Mouse (Mus musculus) heart, embryonic 15.5 days (tissue): Measurements from ENCODE around the gene Exoc3l2. TPM values are rescaled to one million over a fixed set of nuclear protein-coding genes. Genes with fewer than 3 reads are reported as not detected.

ENCODE experiments used
- ATAC-seq: fragments of 200-750 bp; cut with Nextera tagmentation; replicated peaks from 2 replicates; pipeline ENCODE4 v1.8.0; 2017; ENCODE audit warnings: low read depth, moderate TSS enrichment; ENCODE audit not compliant: insufficient number of reproducible peaks, insufficient read depth, low FRiP score
- H3K27ac ChIP-seq: fragments of 300-500 bp; sonication (generic); 2 replicates; pipeline ENCODE4 v1.5.1; 2015; ENCODE audit warnings: mild to moderate bottlenecking, inconsistent platforms
- H3K27me3 ChIP-seq: fragments of 300-500 bp; sonication (generic); 2 replicates; pipeline ENCODE4 v1.6.1; 2015; ENCODE audit warnings: inconsistent platforms
- H3K36me3 ChIP-seq: fragments of 300-500 bp; sonication (generic); 2 replicates; pipeline ENCODE4 v1.6.1; 2015; ENCODE audit warnings: mild to moderate bottlenecking, inconsistent platforms
- H3K4me1 ChIP-seq: fragments of 300-500 bp; sonication (generic); replicated peaks from 2 replicates; pipeline ENCODE4 v1.6.1; 2015; ENCODE audit warnings: inconsistent platforms
- H3K4me2 ChIP-seq: fragments of 300-500 bp; sonication (generic); 2 replicates; pipeline ENCODE4 v1.6.1; 2015; ENCODE audit warnings: inconsistent platforms, mild to moderate bottlenecking, moderate library complexity
- H3K4me3 ChIP-seq: fragments of 300-500 bp; sonication (generic); 2 replicates; pipeline ENCODE4 v1.5.1; 2015; ENCODE audit warnings: mild to moderate bottlenecking, inconsistent platforms
- H3K9ac ChIP-seq: fragments of 300-500 bp; sonication (generic); 2 replicates; pipeline ENCODE4 v1.6.1; 2015; ENCODE audit warnings: mild to moderate bottlenecking, inconsistent platforms
- H3K9me3 ChIP-seq: fragments of 300-500 bp; sonication (generic); replicated peaks from 2 replicates; pipeline ENCODE4 v1.6.1; 2016; ENCODE audit warnings: inconsistent platforms
- WGBS: fragments of 180-500 bp; shearing (Covaris S2); methylation state at CpG from one replicate; pipeline ENCODE4 v1.1.7; 2015; ENCODE audit warnings: mixed read lengths; 5-methylcytosine and 5-hydroxymethylcytosine counted together
- polyA plus RNA-seq: library from polyadenylated mRNA; unstranded; fragments of >200 nt; fragmentation: Nextera tagmentation; extraction: Ambion mirVana; gene quantifications from 2 replicates; pipeline ENCODE4 v1.2.1, GENCODE M21; 2015

Gene Exoc3l2
- polyA plus RNA-seq, 1 experiment from 2014 or later: 0.91 TPM

GRCm38 (mm10) chr7:19456628-19457027, 6.5 kb upstream of the Exoc3l2 start:
- WGBS: 93% methylated on average over 7 of the region's 7 CpGs
- H3K4me3 ChIP-seq: peak overlapping the region; percentile 93
- H3K4me1 ChIP-seq: peaks cover 25% of the 10 kb centered on the region

GRCm38 (mm10) chr7:19457414-19458071, 5.6 kb upstream of the Exoc3l2 start:
- no peaks in the 10 kb centered on the region for H3K9me3 ChIP-seq
- ATAC-seq: no peak; the same call in 1 of the 2 replicates
- H3K36me3 ChIP-seq: no peaks in the 10 kb centered on the region
- H3K27me3 ChIP-seq: no peaks in the 10 kb centered on the region
- peaks cover 30% of the 10 kb centered on the region for H3K4me1 ChIP-seq
- peak overlapping the region; percentile 93 for H3K4me3 ChIP-seq
- peak overlapping the region; percentile 94 for H3K9ac ChIP-seq
- whole genome bisulfite sequencing: 5% methylated on average over 14 of the region's 14 CpGs
- peak overlapping the region; percentile 86 for H3K4me2 ChIP-seq
- peak overlapping the region; percentile 82 for H3K27ac ChIP-seq

More at GRCm38 (mm10) chr7:19456628-19457027, 6.5 kb upstream of the Exoc3l2 start:
- Histone ChIP-seq H3K27me3 (no peaks in the 10 kb centered on the region), H3K27ac (no peak overlapping the region), H3K9ac (no peak overlapping the region), H3K4me2 (peak overlapping the region; percentile 86), H3K9me3 (no peaks in the 10 kb centered on the region), H3K36me3 (peaks cover 7% of the 10 kb centered on the region; the same call in 1 of the 2 replicates)
- no peak for ATAC-seq

GRCm38 (mm10) chr7:19458072-19458486, 5.1 kb upstream of the Exoc3l2 start:
- peak overlapping the region; percentile 93 for H3K4me3 ChIP-seq
- H3K36me3 ChIP-seq: no peaks in the 10 kb centered on the region
- no peaks in the 10 kb centered on the region for H3K9me3 ChIP-seq
- peaks cover 30% of the 10 kb centered on the region for H3K4me1 ChIP-seq
- peak overlapping the region; percentile 86 for H3K4me2 ChIP-seq
- H3K27ac ChIP-seq: peak overlapping the region; percentile 82
- under 1% methylated on average over 28 of the region's 31 CpGs for WGBS
- ATAC-seq: peak; percentile 74
- peak overlapping the region; percentile 94 for H3K9ac ChIP-seq
- no peaks in the 10 kb centered on the region for H3K27me3 ChIP-seq

GRCm38 (mm10) chr7:19458591-19459111, 4.5 kb upstream of the Exoc3l2 start, which contains the start of gene Mark4:
TSS of gene Mark4 (minus strand) at chr7:19458821.
- peaks cover 30% of the 10 kb centered on the region for H3K4me1 ChIP-seq
- H3K9me3 ChIP-seq: no peaks in the 10 kb centered on the region
- peak; percentile 82 for ATAC-seq
- 2% methylated on average over 34 of the region's 42 CpGs for WGBS
- peak within 1 kb of the TSS; percentile 94 for H3K9ac ChIP-seq
- peak within 1 kb of the TSS; percentile 93 for H3K4me3 ChIP-seq
- H3K36me3 ChIP-seq: no peaks in the 10 kb centered on the region
- H3K27me3 ChIP-seq: no peaks in the 10 kb centered on the region
- H3K27ac ChIP-seq: peak within 1 kb of the TSS; percentile 82
- peak within 1 kb of the TSS; percentile 86 for H3K4me2 ChIP-seq

GRCm38 (mm10) chr7:19459144-19459870, 3.8 kb upstream of the Exoc3l2 start:
- 18% methylated on average over 6 of the region's 6 CpGs for WGBS
- Histone ChIP-seq H3K4me2 (peak overlapping the region; percentile 86), H3K27ac (peak overlapping the region; percentile 58; the same call in 1 of the 2 replicates), H3K4me3 (peak overlapping the region; percentile 93), H3K27me3 (no peaks in the 10 kb centered on the region), H3K9ac (peak overlapping the region; percentile 94), H3K36me3 (no peaks in the 10 kb centered on the region), H3K4me1 (peaks cover 31% of the 10 kb centered on the region), H3K9me3 (no peaks in the 10 kb centered on the region)
- no peak for ATAC-seq

GRCm38 (mm10) chr7:19460500-19460899, 2.6 kb upstream of the Exoc3l2 start:
- Histone ChIP-seq H3K4me1 (peaks cover 43% of the 10 kb centered on the region), H3K9me3 (no peaks in the 10 kb centered on the region), H3K36me3 (no peaks in the 10 kb centered on the region), H3K27ac (no peak overlapping the region), H3K9ac (no peak overlapping the region), H3K4me3 (no peak overlapping the region), H3K4me2 (no peak overlapping the region), H3K27me3 (no peaks in the 10 kb centered on the region)
- no peak for ATAC-seq
- WGBS: 76% methylated on average over 1 of the region's 1 CpGs

GRCm38 (mm10) chr7:19461488-19461887, 1.6 kb upstream of the Exoc3l2 start:
- Histone ChIP-seq H3K4me2 (no peak overlapping the region), H3K4me1 (peaks cover 36% of the 10 kb centered on the region), H3K4me3 (no peak overlapping the region), H3K9me3 (no peaks in the 10 kb centered on the region), H3K27ac (no peak overlapping the region), H3K27me3 (0 out of 2 replicates have a peak, but pooled peaks cover 4% of the 10 kb centered on the region), H3K9ac (no peak overlapping the region), H3K36me3 (no peaks in the 10 kb centered on the region)
- no peak for ATAC-seq
- 8% methylated on average over 6 of the region's 6 CpGs for WGBS

GRCm38 (mm10) chr7:19462443-19462842, 688 bp upstream of the Exoc3l2 start:
- H3K36me3 ChIP-seq: no peaks in the 10 kb centered on the region
- ATAC-seq: no peak
- no peaks in the 10 kb centered on the region for H3K9me3 ChIP-seq
- H3K27ac ChIP-seq: peak overlapping the region; percentile 27; the same call in 1 of the 2 replicates
- H3K4me2 ChIP-seq: peak overlapping the region; percentile 29
- no peak overlapping the region for H3K9ac ChIP-seq
- H3K27me3 ChIP-seq: peaks cover 12% of the 10 kb centered on the region; the same call in 1 of the 2 replicates
- WGBS: 65% methylated on average over 4 of the region's 4 CpGs
- H3K4me3 ChIP-seq: no peak overlapping the region
- H3K4me1 ChIP-seq: peaks cover 27% of the 10 kb centered on the region

GRCm38 (mm10) chr7:19464367-19465307, 1.5 kb downstream of the Exoc3l2 start:
- WGBS: 14% methylated on average over 22 of the region's 22 CpGs
- no peak overlapping the region for H3K4me3 ChIP-seq

GRCm38 (mm10) chr7:19466602-19467145, 3.5 kb downstream of the Exoc3l2 start:
- peaks cover 41% of the 10 kb centered on the region for H3K27me3 ChIP-seq
- no peak overlapping the region for H3K4me3 ChIP-seq
- no peak overlapping the region for H3K27ac ChIP-seq
- no peak for ATAC-seq
- H3K4me2 ChIP-seq: no peak overlapping the region
- WGBS: 49% methylated on average over 5 of the region's 5 CpGs
- H3K9ac ChIP-seq: no peak overlapping the region
- H3K4me1 ChIP-seq: peaks cover 22% of the 10 kb centered on the region
- H3K9me3 ChIP-seq: no peaks in the 10 kb centered on the region
- no peaks in the 10 kb centered on the region for H3K36me3 ChIP-seq

More at GRCm38 (mm10) chr7:19464367-19465307, 1.5 kb downstream of the Exoc3l2 start:
- Histone ChIP-seq H3K4me2 (peak overlapping the region; percentile 36), H3K9me3 (no peaks in the 10 kb centered on the region), H3K36me3 (no peaks in the 10 kb centered on the region), H3K9ac (peak overlapping the region; percentile 28; the same call in 1 of the 2 replicates), H3K27ac (0 out of 2 replicates have a peak overlapping the region, but pooled peaks have one; percentile 5), H3K4me1 (peaks cover 23% of the 10 kb centered on the region), H3K27me3 (peaks cover 22% of the 10 kb centered on the region)
- ATAC-seq: 0 out of 2 replicates have a peak, but pooled peaks have one; percentile 19
